Mouse (Mus musculus) forebrain, embryonic 16.5 days (tissue): ENCODE data around the gene Cbfa2t2. TPM values are rescaled to one million over a fixed set of nuclear protein-coding genes. Genes with fewer than 3 reads are reported as not detected.

Experiments used
- ATAC-seq: fragments of 200-750 bp; cut with Nextera tagmentation; 2 replicates; pipeline ENCODE4 v1.8.0; 2017; ENCODE audit warnings: mild to moderate bottlenecking, moderate library complexity
- H3K27ac ChIP-seq: fragments of 300-500 bp; sonication (generic); 2 replicates; pipeline ENCODE4 v1.5.1; 2014; ENCODE audit warnings: low read length, control low read depth
- H3K27me3 ChIP-seq: fragments of 300-500 bp; sonication (generic); replicated peaks from 2 replicates; pipeline ENCODE4 v1.6.1; 2014; ENCODE audit warnings: low read length; ENCODE audit not compliant: control insufficient read depth, insufficient read depth
- H3K36me3 ChIP-seq: fragments of 300-500 bp; sonication (generic); 2 replicates; pipeline ENCODE4 v1.6.1; 2014; ENCODE audit not compliant: control insufficient read depth, insufficient read depth
- H3K4me1 ChIP-seq: fragments of 300-500 bp; sonication (generic); replicated peaks from 2 replicates; pipeline ENCODE4 v1.6.1; 2014; ENCODE audit warnings: low read length; ENCODE audit not compliant: control insufficient read depth, insufficient read depth
- H3K4me2 ChIP-seq: fragments of 300-500 bp; sonication (generic); 2 replicates; pipeline ENCODE4 v1.6.1; 2014; ENCODE audit warnings: mild to moderate bottlenecking, low read length, control low read depth
- H3K4me3 ChIP-seq: fragments of 300-500 bp; sonication (generic); replicated peaks from 2 replicates; pipeline ENCODE4 v1.5.1; 2014; ENCODE audit warnings: mild to moderate bottlenecking, low read length, control low read depth
- H3K9ac ChIP-seq: fragments of 300-500 bp; sonication (generic); replicated peaks from 2 replicates; pipeline ENCODE4 v1.6.1; 2014; ENCODE audit warnings: low read depth, low read length, control low read depth
- H3K9me3 ChIP-seq: fragments of 300-500 bp; sonication (generic); 2 replicates; pipeline ENCODE4 v1.6.1; 2016; ENCODE audit warnings: low read length; ENCODE audit not compliant: control insufficient read depth
- WGBS: fragments of 180-500 bp; shearing (Covaris S2); extraction: QIAGEN DNeasy Blood & Tissue Kit; methylation state at CpG from one replicate; pipeline ENCODE4 v1.1.7; 2014; 5-methylcytosine and 5-hydroxymethylcytosine counted together
- polyA plus RNA-seq: library from polyadenylated mRNA; unstranded; fragments of >200 nt; fragmentation: Nextera tagmentation; extraction: Ambion mirVana; gene quantifications from 2 replicates; pipeline ENCODE4 v1.2.1, GENCODE M21; 2015

Cbfa2t2 gene
- polyA plus RNA-seq, 1 experiment from 2014 or later = 73.3 TPM

- Histone ChIP-seq H3K4me1 (peaks cover 17% of the 10 kb centered on the region), H3K4me3 (peak overlapping the region; percentile 83), H3K27ac (no peak overlapping the region), H3K9me3 (no peaks in the 10 kb centered on the region), H3K36me3 (no peaks in the 10 kb centered on the region), H3K4me2 (peak overlapping the region; percentile 62), H3K27me3 (no peaks in the 10 kb centered on the region), H3K9ac (peak overlapping the region; percentile 71)
- ATAC-seq = no peak
- 30% methylated on average over 11 of the region's 11 CpGs for WGBS
Measured at GRCm38 (mm10) chr2:154407063-154407642, 29.1 kb upstream of the Cbfa2t2 start.

GRCm38 (mm10) chr2:154407643-154408445 is 28.4 kb upstream of the Cbfa2t2 start, which contains the start of gene Snta1:
Gene Snta1 (minus strand): TSS chr2:154408099.
- H3K27ac ChIP-seq = no peak within 1 kb of the TSS
- H3K9me3 ChIP-seq = no peaks in the 10 kb centered on the region
- peak within 1 kb of the TSS; percentile 83 for H3K4me3 ChIP-seq
- peaks cover 15% of the 10 kb centered on the region for H3K4me1 ChIP-seq
- no peaks in the 10 kb centered on the region for H3K27me3 ChIP-seq
- H3K4me2 ChIP-seq = peak within 1 kb of the TSS; percentile 62
- WGBS = 2% methylated on average over 83 of the region's 84 CpGs
- H3K36me3 ChIP-seq = no peaks in the 10 kb centered on the region
- ATAC-seq = peak; percentile 80
- peak within 1 kb of the TSS; percentile 71 for H3K9ac ChIP-seq

GRCm38 (mm10) chr2:154410355-154410754 is 25.9 kb upstream of the Cbfa2t2 start:
- ATAC-seq = no peak

GRCm38 (mm10) chr2:154412018-154412666 is 24.1 kb upstream of the Cbfa2t2 start:
- ATAC-seq = 0 out of 2 replicates have a peak, but pooled peaks have one; percentile 31

More at GRCm38 (mm10) chr2:154410355-154410754, 25.9 kb upstream of the Cbfa2t2 start:
- H3K4me2 ChIP-seq = no peak overlapping the region
- H3K4me3 ChIP-seq = no peak overlapping the region
- no peak overlapping the region for H3K9ac ChIP-seq
- H3K27ac ChIP-seq = no peak overlapping the region
- peaks cover 12% of the 10 kb centered on the region for H3K4me1 ChIP-seq
- no peaks in the 10 kb centered on the region for H3K27me3 ChIP-seq
- WGBS = 67% methylated on average over 2 of the region's 2 CpGs
- H3K9me3 ChIP-seq = no peaks in the 10 kb centered on the region
- H3K36me3 ChIP-seq = no peaks in the 10 kb centered on the region

GRCm38 (mm10) chr2:154417107-154417506 is 19.2 kb upstream of the Cbfa2t2 start:
- WGBS = 11% methylated on average over 3 of the region's 3 CpGs
- no peak for ATAC-seq
- no peaks in the 10 kb centered on the region for H3K27me3 ChIP-seq
- no peak overlapping the region for H3K9ac ChIP-seq
- H3K4me3 ChIP-seq = no peak overlapping the region
- H3K9me3 ChIP-seq = no peaks in the 10 kb centered on the region
- H3K4me1 ChIP-seq = peaks cover 24% of the 10 kb centered on the region
- H3K36me3 ChIP-seq = no peaks in the 10 kb centered on the region
- H3K27ac ChIP-seq = no peak overlapping the region
- H3K4me2 ChIP-seq = no peak overlapping the region

More at GRCm38 (mm10) chr2:154412018-154412666, 24.1 kb upstream of the Cbfa2t2 start:
- no peaks in the 10 kb centered on the region for H3K27me3 ChIP-seq
- peaks cover 9% of the 10 kb centered on the region for H3K4me1 ChIP-seq
- 68% methylated on average over 7 of the region's 7 CpGs for WGBS
- no peaks in the 10 kb centered on the region for H3K9me3 ChIP-seq
- H3K9ac ChIP-seq = no peak overlapping the region
- no peak overlapping the region for H3K27ac ChIP-seq
- H3K4me3 ChIP-seq = no peak overlapping the region
- no peak overlapping the region for H3K4me2 ChIP-seq
- no peaks in the 10 kb centered on the region for H3K36me3 ChIP-seq

GRCm38 (mm10) chr2:154418001-154418400 is 18.3 kb upstream of the Cbfa2t2 start:
- Histone ChIP-seq H3K4me1 (peaks cover 25% of the 10 kb centered on the region), H3K9ac (no peak overlapping the region), H3K4me2 (no peak overlapping the region), H3K27ac (no peak overlapping the region), H3K9me3 (no peaks in the 10 kb centered on the region), H3K4me3 (no peak overlapping the region), H3K36me3 (no peaks in the 10 kb centered on the region), H3K27me3 (no peaks in the 10 kb centered on the region)
- ATAC-seq = no peak
- WGBS = 94% methylated on average over 7 of the region's 7 CpGs

- Histone ChIP-seq H3K9ac (no peak overlapping the region), H3K4me1 (peaks cover 25% of the 10 kb centered on the region), H3K27me3 (no peaks in the 10 kb centered on the region), H3K4me2 (no peak overlapping the region), H3K9me3 (no peaks in the 10 kb centered on the region), H3K27ac (peak overlapping the region; percentile 59), H3K4me3 (no peak overlapping the region), H3K36me3 (no peaks in the 10 kb centered on the region)
- WGBS = 21% methylated on average over 9 of the region's 9 CpGs
- ATAC-seq = peak; percentile 67; the same call in 1 of the 2 replicates
Measured at GRCm38 (mm10) chr2:154419631-154420515, 16.4 kb upstream of the Cbfa2t2 start.

GRCm38 (mm10) chr2:154420942-154421731 is 15.1 kb upstream of the Cbfa2t2 start:
- Histone ChIP-seq H3K4me1 (peaks cover 27% of the 10 kb centered on the region), H3K27me3 (no peaks in the 10 kb centered on the region), H3K9ac (no peak overlapping the region), H3K36me3 (no peaks in the 10 kb centered on the region), H3K9me3 (peaks cover 3% of the 10 kb centered on the region; the same call in 1 of the 2 replicates), H3K27ac (peak overlapping the region; percentile 74), H3K4me2 (no peak overlapping the region), H3K4me3 (no peak overlapping the region)
- ATAC-seq = peak; percentile 82
- WGBS = 13% methylated on average over 7 of the region's 7 CpGs
